25 mouse cellular contexts compared by ENCODE assay signal in genomic region chr13:79339793-79340192, GRCm38 (mm10).
DNase-seq lines count a peak whose midpoint lies in the region; ATAC-seq lines count a peak whose summit lies in the region.
"Had no signal": no experiment of that assay in that cellular context is flagged by ENCODE, and none has a peak within 500 bp of the region (broad histone marks: within the 10 kb centered on the region; RNA-seq: fewer than 3 reads in every experiment).

No protein-coding gene starts in this region.

- no peak overlapping the region for H3K4me2 ChIP-seq in kidney, embryonic 15.5 days
- H3K4me2 ChIP-seq in liver, embryonic 11.5 days = no peak overlapping the region
- H3K4me2 ChIP-seq: heart, embryonic 13.5 days; hindbrain, embryonic 13.5 days; liver, embryonic 12.5 days; midbrain, embryonic 13.5 days had no signal

- peaks cover 10% of the 10 kb centered on the region for H3K4me1 ChIP-seq in kidney, embryonic 15.5 days
- no peaks in the 10 kb centered on the region for H3K4me1 ChIP-seq in liver, embryonic 11.5 days (replicated peaks; ENCODE audit: control insufficient read depth, insufficient read depth, low read length)
- H3K4me1 ChIP-seq: hindbrain, embryonic 13.5 days; liver, embryonic 12.5 days had no signal

- H3K9ac ChIP-seq in kidney, embryonic 15.5 days = no peak overlapping the region
- no peak overlapping the region for H3K9ac ChIP-seq in liver, embryonic 11.5 days (ENCODE audit: low read depth, low read length)
- H3K9ac ChIP-seq: heart, embryonic 13.5 days; hindbrain, embryonic 13.5 days; liver, embryonic 12.5 days; midbrain, embryonic 13.5 days had no signal

- peak; percentile 66 for ATAC-seq in kidney, embryonic 15.5 days (replicated peaks; ENCODE audit: low FRiP score)
- no peak for ATAC-seq in liver, embryonic 11.5 days (replicated peaks; ENCODE audit: low FRiP score)
- ATAC-seq: liver, embryonic 12.5 days; midbrain, embryonic 13.5 days had no signal

- peak; percentile 27 for DNase-seq in embryo, embryonic 10.5 days (ENCODE audit: low spot score)
- DNase-seq in embryo, embryonic 9.5 days (ENCODE audit: extremely low spot score) = no peak
- no peak for DNase-seq in kidney, adult 8-10 months
- DNase-seq in 3134 (ENCODE audit: extremely low read depth, insufficient read length, low spot score) (peak; percentile 29), adipocyte (ENCODE audit: low spot score) (peak; percentile 3)
- DNase-seq in liver, embryonic 11.5 days (ENCODE audit: low spot score) = no peak
- no peak for DNase-seq in testis, postnatal 10 days (ENCODE audit: low spot score)
- DNase-seq: adrenal gland, postnatal 10 days; cerebellum, adult 11 months; cerebellum, postnatal 10 days; gastrocnemius, postnatal 14 days; heart, adult 18-20 months; kidney, postnatal 10 days; left cerebral cortex, postnatal 4 days; lung, adult 2 months; lung, postnatal 4 days; right cerebral cortex, postnatal 14 days; thymus, adult 18-20 months; thymus, postnatal 4 days had no signal

- no peaks in the 10 kb centered on the region for H3K9me3 ChIP-seq in kidney, embryonic 15.5 days (replicated peaks)
- no peaks in the 10 kb centered on the region for H3K9me3 ChIP-seq in liver, embryonic 11.5 days (ENCODE audit: control insufficient read depth, low read length)
- H3K9me3 ChIP-seq: heart, embryonic 13.5 days; hindbrain, embryonic 13.5 days; liver, embryonic 12.5 days; midbrain, embryonic 13.5 days had no signal

- H3K27me3 ChIP-seq in kidney, embryonic 15.5 days = no peaks in the 10 kb centered on the region
- H3K27me3 ChIP-seq in liver, embryonic 11.5 days (replicated peaks; ENCODE audit: control insufficient read depth, insufficient read depth, low read length) = no peaks in the 10 kb centered on the region
- H3K27me3 ChIP-seq: heart, embryonic 13.5 days; hindbrain, embryonic 13.5 days; liver, embryonic 12.5 days; midbrain, embryonic 13.5 days had no signal

- no peak overlapping the region for H3K27ac ChIP-seq in kidney, embryonic 15.5 days
- H3K27ac ChIP-seq in liver, embryonic 11.5 days (ENCODE audit: low read depth, low read length) = no peak overlapping the region
- H3K27ac ChIP-seq: heart, embryonic 13.5 days; hindbrain, embryonic 13.5 days; liver, embryonic 12.5 days; midbrain, embryonic 13.5 days had no signal

- 32% methylated on average over 4 of the region's 4 CpGs for WGBS in kidney, embryonic 15.5 days
- 45% methylated on average over 4 of the region's 4 CpGs for WGBS in liver, embryonic 11.5 days

- H3K4me3 ChIP-seq in kidney, embryonic 15.5 days (replicated peaks) = no peak overlapping the region
- no peak overlapping the region for H3K4me3 ChIP-seq in liver, embryonic 11.5 days (ENCODE audit: low read depth, low read length)
- H3K4me3 ChIP-seq: erythroblast, embryonic 14.5 days; heart, embryonic 13.5 days; hindbrain, embryonic 13.5 days; liver, embryonic 12.5 days; midbrain, embryonic 13.5 days had no signal

- H3K36me3 ChIP-seq in kidney, embryonic 15.5 days = no peaks in the 10 kb centered on the region
- no peaks in the 10 kb centered on the region for H3K36me3 ChIP-seq in liver, embryonic 11.5 days (ENCODE audit: control insufficient read depth, insufficient read depth, low read length)
- H3K36me3 ChIP-seq: heart, embryonic 13.5 days; hindbrain, embryonic 13.5 days; liver, embryonic 12.5 days; midbrain, embryonic 13.5 days had no signal

Comparison
In these comparisons a context has a peak if more than half of its experiments do, and no peak if none do; other contexts are left out.
1. DNase-seq: peak in embryo, embryonic 10.5 days (single experiment), 3134 (single experiment) and adipocyte (single experiment); none in embryo, embryonic 9.5 days (single experiment), kidney, adult 8-10 months (0 of 2), liver, embryonic 11.5 days (single experiment) and testis, postnatal 10 days (single experiment).